In genomic region chr5:140078406-140078805, GRCm38 (mm10) we compare ENCODE assay signal across 22 mouse cellular contexts.
DNase-seq lines count a peak whose midpoint lies in the region; ATAC-seq and TF ChIP-seq lines count a peak whose summit lies in the region.
"Had no signal": no experiment of that assay in that cellular context is flagged by ENCODE, and none has a peak within 500 bp of the region (broad histone marks: within the 10 kb centered on the region; RNA-seq: fewer than 3 reads in every experiment).

No protein-coding gene starts in this region.

- no peak for TF ChIP-seq CTCF in midbrain, postnatal 0 days (IDR thresholded peaks at IDR 0.05)

- WGBS in embryonic facial prominence, embryonic 13.5 days: 54% methylated on average over 3 of the region's 3 CpGs
- 89% methylated on average over 3 of the region's 3 CpGs for WGBS in embryonic facial prominence, embryonic 10.5 days
- 74% methylated on average over 3 of the region's 3 CpGs for WGBS in midbrain, postnatal 0 days

- H3K4me1 ChIP-seq in embryonic facial prominence, embryonic 13.5 days: peaks cover 34% of the 10 kb centered on the region
- H3K4me1 ChIP-seq in embryonic facial prominence, embryonic 10.5 days: peaks cover 23% of the 10 kb centered on the region
- H3K4me1 ChIP-seq in midbrain, postnatal 0 days (ENCODE audit: insufficient read depth, low read length): peaks cover 10% of the 10 kb centered on the region; the same call in 1 of the 2 replicates
- H3K4me1 ChIP-seq: heart, embryonic 15.5 days; intestine, embryonic 15.5 days had no signal

- no peak overlapping the region for H3K9ac ChIP-seq in embryonic facial prominence, embryonic 13.5 days
- H3K9ac ChIP-seq in midbrain, postnatal 0 days (replicated peaks; ENCODE audit: low read length, poor library complexity, severe bottlenecking): no peak overlapping the region
- H3K9ac ChIP-seq: heart, embryonic 15.5 days; hindbrain, embryonic 15.5 days; intestine, embryonic 15.5 days; liver, postnatal 0 days; stomach, embryonic 15.5 days had no signal

- H3K27ac ChIP-seq in embryonic facial prominence, embryonic 13.5 days: 0 out of 2 replicates have a peak overlapping the region, but pooled peaks have one; percentile 28
- no peak overlapping the region for H3K27ac ChIP-seq in embryonic facial prominence, embryonic 10.5 days (replicated peaks)
- H3K27ac ChIP-seq in midbrain, postnatal 0 days (ENCODE audit: low read depth, low read length): 0 out of 2 replicates have a peak overlapping the region, but pooled peaks have one; percentile 26
- H3K27ac ChIP-seq: heart, embryonic 15.5 days; hindbrain, embryonic 15.5 days; intestine, embryonic 15.5 days; stomach, embryonic 15.5 days had no signal

- intact Hi-C loops in left cerebral cortex, postnatal 10 days (cut with DNase I): no loop called here

- ATAC-seq in embryonic facial prominence, embryonic 13.5 days (ENCODE audit: insufficient number of reproducible peaks, insufficient read depth, low FRiP score, low TSS enrichment, low read depth): no peak
- no peak for ATAC-seq in midbrain, postnatal 0 days (ENCODE audit: low FRiP score)
- ATAC-seq: forebrain, embryonic 14.5 days; intestine, embryonic 15.5 days; liver, postnatal 0 days had no signal

- H3K9me3 ChIP-seq in embryonic facial prominence, embryonic 13.5 days: no peaks in the 10 kb centered on the region
- H3K9me3 ChIP-seq in embryonic facial prominence, embryonic 10.5 days: no peaks in the 10 kb centered on the region
- no peaks in the 10 kb centered on the region for H3K9me3 ChIP-seq in midbrain, postnatal 0 days (ENCODE audit: low read length)
- H3K9me3 ChIP-seq: heart, embryonic 15.5 days; hindbrain, embryonic 15.5 days; intestine, embryonic 15.5 days; stomach, embryonic 15.5 days had no signal

- no peak for DNase-seq in embryonic facial prominence, embryonic 10.5 days (ENCODE audit: low spot score)
- DNase-seq in 3T3-L1 (ENCODE audit: low read depth, low spot score): peak; percentile 29
- peak; percentile 46 to 50 for DNase-seq in adrenal gland, postnatal 36 days
- DNase-seq in midbrain, postnatal 0 days (ENCODE audit: low spot score): no peak
- no peak for DNase-seq in left cerebral cortex, postnatal 10 days (ENCODE audit: extremely low spot score in 1 of 2, low spot score in 2 of 2)
- no peak for DNase-seq in kidney, adult 9 months
- DNase-seq: B cell, adult 2 months; cerebellum, adult 8-10 months; gastrocnemius, postnatal 36 days; heart, postnatal 4 days; liver; liver, postnatal 0 days; lung, postnatal 10 days; right cerebral cortex, postnatal 14 days; thymus, adult 18-20 months; thymus, postnatal 4 days had no signal

- H3K27me3 ChIP-seq in embryonic facial prominence, embryonic 13.5 days: no peaks in the 10 kb centered on the region
- no peaks in the 10 kb centered on the region for H3K27me3 ChIP-seq in embryonic facial prominence, embryonic 10.5 days (replicated peaks; ENCODE audit: low read depth, poor library complexity, severe bottlenecking)
- no peaks in the 10 kb centered on the region for H3K27me3 ChIP-seq in midbrain, postnatal 0 days (ENCODE audit: insufficient read depth, low read length)
- H3K27me3 ChIP-seq: heart, embryonic 15.5 days; hindbrain, embryonic 15.5 days; intestine, embryonic 15.5 days; stomach, embryonic 15.5 days had no signal

- H3K4me3 ChIP-seq in embryonic facial prominence, embryonic 13.5 days: no peak overlapping the region
- no peak overlapping the region for H3K4me3 ChIP-seq in embryonic facial prominence, embryonic 10.5 days
- no peak overlapping the region for H3K4me3 ChIP-seq in midbrain, postnatal 0 days (ENCODE audit: low read depth, low read length)
- H3K4me3 ChIP-seq: heart, embryonic 15.5 days; hindbrain, embryonic 15.5 days; intestine, embryonic 15.5 days; stomach, embryonic 15.5 days had no signal

- peaks cover 31% of the 10 kb centered on the region for H3K36me3 ChIP-seq in embryonic facial prominence, embryonic 13.5 days
- peaks cover 55% of the 10 kb centered on the region for H3K36me3 ChIP-seq in embryonic facial prominence, embryonic 10.5 days (replicated peaks)
- H3K36me3 ChIP-seq in midbrain, postnatal 0 days (ENCODE audit: insufficient read depth, low read length): no peaks in the 10 kb centered on the region
- H3K36me3 ChIP-seq: heart, embryonic 15.5 days; hindbrain, embryonic 15.5 days; intestine, embryonic 15.5 days; stomach, embryonic 15.5 days had no signal

- H3K4me2 ChIP-seq in embryonic facial prominence, embryonic 13.5 days: no peak overlapping the region
- H3K4me2 ChIP-seq in midbrain, postnatal 0 days (ENCODE audit: low read depth, low read length, poor library complexity, severe bottlenecking): no peak overlapping the region
- H3K4me2 ChIP-seq: heart, embryonic 15.5 days; hindbrain, embryonic 15.5 days; intestine, embryonic 15.5 days; stomach, embryonic 15.5 days had no signal

Comparison
In these comparisons a context has a peak if more than half of its experiments do, and no peak if none do; other contexts are left out.
1. DNase-seq: peak in 3T3-L1 (single experiment) and adrenal gland, postnatal 36 days (2 of 2); none in embryonic facial prominence, embryonic 10.5 days (single experiment), midbrain, postnatal 0 days (single experiment), left cerebral cortex, postnatal 10 days (0 of 2) and kidney, adult 9 months (single experiment).